Mouse (Mus musculus) lung, postnatal 4 days (tissue): ENCODE measurements around the gene Trappc2.

ENCODE experiments used
- DNase-seq, 2 experiments: peaks; one replicate each; pipeline ENCODE4 v3.0.0; 2021

Trappc2 gene

GRCm38 (mm10) chrX:166440036-166440615, at the start of gene Trappc2:
Gene Trappc2, plus strand, starts transcription at chrX:166440574.
- no peak for DNase-seq

GRCm38 (mm10) chrX:166393753-166394152, 46.6 kb upstream of the Trappc2 start:
- no peak for DNase-seq

- no peak for DNase-seq
Measured at GRCm38 (mm10) chrX:166407865-166408264, 32.5 kb upstream of the Trappc2 start.

- peak in 1 of 2 experiments; percentile 20 for DNase-seq
Measured at GRCm38 (mm10) chrX:166416196-166416595, 24.2 kb upstream of the Trappc2 start.

GRCm38 (mm10) chrX:166434812-166435211, 5.6 kb upstream of the Trappc2 start:
- no peak for DNase-seq

GRCm38 (mm10) chrX:166440616-166441063, 266 bp downstream of the Trappc2 start, which contains the start of gene Ofd1:
Gene Ofd1, minus strand, starts transcription at chrX:166440704.
- DNase-seq, result peak; percentile 90 to 94

- no peak for DNase-seq
Measured at GRCm38 (mm10) chrX:166444552-166444951, 4.2 kb downstream of the Trappc2 start.

- DNase-seq, result no peak
Measured at GRCm38 (mm10) chrX:166453532-166453931, 13.2 kb downstream of the Trappc2 start.

GRCm38 (mm10) chrX:166454331-166454730, 14.0 kb downstream of the Trappc2 start:
- DNase-seq, result no peak

- no peak for DNase-seq
Measured at GRCm38 (mm10) chrX:166455525-166455924, 15.2 kb downstream of the Trappc2 start.

- DNase-seq, result no peak
Measured at GRCm38 (mm10) chrX:166468321-166468720, 27.9 kb downstream of the Trappc2 start.

GRCm38 (mm10) chrX:166472612-166473011, 32.2 kb downstream of the Trappc2 start:
- DNase-seq, result no peak

- DNase-seq, result no peak
Measured at GRCm38 (mm10) chrX:166477393-166477792, 37.0 kb downstream of the Trappc2 start.

GRCm38 (mm10) chrX:166478631-166479364, 38.4 kb downstream of the Trappc2 start:
- DNase-seq, result peak in 1 of 2 experiments; percentile 26

- DNase-seq, result peak; percentile 94 to 96
Measured at GRCm38 (mm10) chrX:166479365-166479983, 39.1 kb downstream of the Trappc2 start, which contains the start of gene Rab9. Gene Rab9, minus strand, starts transcription at chrX:166479867.

- no peak for DNase-seq
Measured at GRCm38 (mm10) chrX:166495052-166495451, 54.7 kb downstream of the Trappc2 start.

- DNase-seq, result no peak
Measured at GRCm38 (mm10) chrX:166497771-166498170, 57.4 kb downstream of the Trappc2 start.

- no peak for DNase-seq
Measured at GRCm38 (mm10) chrX:166499496-166500190, 59.3 kb downstream of the Trappc2 start.
